Mouse (Mus musculus): ENCODE measurements around the gene Phactr1. TPM values are rescaled to one million over a fixed set of nuclear protein-coding genes. Genes with fewer than 3 reads are reported as not detected.

Gene Phactr1
- polyA plus RNA-seq (2017; shearing (Covaris generic)), result 0.22 TPM

GRCm38 (mm10) chr13:42680391-42680994, at the start of gene Phactr1:
Gene Phactr1, plus strand, starts transcription at chr13:42680623.

GRCm38 (mm10) chr13:43171020-43171710, 490.7 kb downstream of the Phactr1 start, which contains the start of gene Tbc1d7:
Gene Tbc1d7, minus strand, starts transcription at chr13:43171501.

Data from naive thymus-derived CD4-positive, alpha-beta T cell, adult 5 months (primary cell).